Mouse (Mus musculus): Measurements from ENCODE around the gene 1810037I17Rik. TPM values are rescaled to one million over a fixed set of nuclear protein-coding genes. Genes with fewer than 3 reads are reported as not detected.
"Not testable (repeated sequence)": the region's sequence is repeated elsewhere in the genome, so short reads cannot be mapped to it uniquely, and the experiment has no call there.

1810037I17Rik gene
- polyA plus RNA-seq, 1 experiment from 2014 or later, result 409 TPM

GRCm38 (mm10) chr3:122921676-122922527 is 2.1 kb upstream of the 1810037I17Rik start:
- no peak overlapping the region for H3K4me3 ChIP-seq (ENCODE audit: low read depth, low read length)
- no peak overlapping the region for H3K4me2 ChIP-seq (replicated peaks; ENCODE audit: low read depth)
- no peak for ATAC-seq (ENCODE audit: low FRiP score, low TSS enrichment)
- H3K27ac ChIP-seq (replicated peaks), result peak overlapping the region; percentile 86
- H3K4me1 ChIP-seq (replicated peaks; ENCODE audit: control insufficient read depth, insufficient read depth), result no peaks in the 10 kb centered on the region
- no peak for TF ChIP-seq CTCF (IDR thresholded peaks at IDR 0.05; ENCODE audit: low read depth)
- TF ChIP-seq EP300 (optimal IDR thresholded peaks at IDR 0.05), result no peak
- H3K27me3 ChIP-seq (ENCODE audit: control insufficient read depth, insufficient read depth, low read length), result no peaks in the 10 kb centered on the region
- no peaks in the 10 kb centered on the region for H3K9me3 ChIP-seq (ENCODE audit: control insufficient read depth, low read length)
- no peak for DNase-seq (ENCODE audit: low spot score)
- WGBS, result 57% methylated on average over 8 of the region's 8 CpGs
- no peak overlapping the region for H3K9ac ChIP-seq (ENCODE audit: low read length)
- H3K36me3 ChIP-seq (ENCODE audit: control insufficient read depth, insufficient read depth, low read length), result peaks cover 4% of the 10 kb centered on the region; the same call in 1 of the 2 replicates

DNA sequence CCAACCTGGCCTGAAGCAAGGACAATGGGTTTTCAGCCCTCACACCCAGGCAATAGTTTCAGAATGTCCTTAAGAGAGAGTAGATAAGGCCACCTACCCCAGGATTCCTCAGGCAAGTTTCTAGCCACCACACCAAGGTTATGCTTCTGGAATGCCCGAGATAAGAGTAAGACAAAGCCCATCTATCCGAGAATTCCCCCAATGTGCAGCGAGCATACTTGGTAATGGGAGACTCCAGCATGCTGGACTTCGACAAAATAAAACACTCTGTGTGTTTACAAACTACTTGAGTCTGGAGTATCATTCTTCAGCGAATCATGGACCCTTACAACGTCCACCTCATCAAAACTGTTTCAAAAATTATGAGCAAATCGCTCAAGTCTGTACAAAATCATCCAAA is 856 bp upstream of the 1810037I17Rik start:
- H3K27me3 ChIP-seq (ENCODE audit: control insufficient read depth, insufficient read depth, low read length), result no peaks in the 10 kb centered on the region
- no peaks in the 10 kb centered on the region for H3K9me3 ChIP-seq (ENCODE audit: control insufficient read depth, low read length)
- TF ChIP-seq EP300 (optimal IDR thresholded peaks at IDR 0.05), result no peak
- no peak for TF ChIP-seq CTCF (IDR thresholded peaks at IDR 0.05; ENCODE audit: low read depth)
- H3K9ac ChIP-seq (ENCODE audit: low read length), result no peak overlapping the region
- peaks cover 4% of the 10 kb centered on the region; the same call in 1 of the 2 replicates for H3K36me3 ChIP-seq (ENCODE audit: control insufficient read depth, insufficient read depth, low read length)
- peak overlapping the region; percentile 92 for H3K27ac ChIP-seq (replicated peaks)
- H3K4me2 ChIP-seq (replicated peaks; ENCODE audit: low read depth), result peak overlapping the region; percentile 62
- ATAC-seq (ENCODE audit: low FRiP score, low TSS enrichment), result no peak
- H3K4me1 ChIP-seq (replicated peaks; ENCODE audit: control insufficient read depth, insufficient read depth), result no peaks in the 10 kb centered on the region
- H3K4me3 ChIP-seq (ENCODE audit: low read depth, low read length), result 0 out of 2 replicates have a peak overlapping the region, but pooled peaks have one; percentile 60
- WGBS, result 45% methylated on average over 7 of the region's 7 CpGs
- no peak for DNase-seq (ENCODE audit: low spot score)

- WGBS, result 82% methylated on average over 6 of the region's 6 CpGs
- no peak overlapping the region for H3K9ac ChIP-seq (ENCODE audit: low read length)
Observed at GRCm38 (mm10) chr3:122929723-122930122, 5.7 kb downstream of the 1810037I17Rik start.

GRCm38 (mm10) chr3:122932466-122932865 is 8.5 kb downstream of the 1810037I17Rik start:
- Histone ChIP-seq H3K4me3 (ENCODE audit: low read depth, low read length) (no peak overlapping the region), H3K9ac (ENCODE audit: low read length) (no peak overlapping the region), H3K36me3 (ENCODE audit: control insufficient read depth, insufficient read depth, low read length) (peaks cover 5% of the 10 kb centered on the region; the same call in 1 of the 2 replicates), H3K27ac (replicated peaks) (no peak overlapping the region), H3K9me3 (ENCODE audit: control insufficient read depth, low read length) (no peaks in the 10 kb centered on the region), H3K4me1 (replicated peaks; ENCODE audit: control insufficient read depth, insufficient read depth) (no peaks in the 10 kb centered on the region), H3K27me3 (ENCODE audit: control insufficient read depth, insufficient read depth, low read length) (no peaks in the 10 kb centered on the region), H3K4me2 (replicated peaks; ENCODE audit: low read depth) (no peak overlapping the region)
- 92% methylated on average over 1 of the region's 1 CpGs for WGBS
- ATAC-seq (ENCODE audit: low FRiP score, low TSS enrichment) (no peak), DNase-seq (ENCODE audit: low spot score) (no peak)
- TF ChIP-seq EP300 (optimal IDR thresholded peaks at IDR 0.05) (no peak), CTCF (IDR thresholded peaks at IDR 0.05; ENCODE audit: low read depth) (no peak)

More at GRCm38 (mm10) chr3:122929723-122930122, 5.7 kb downstream of the 1810037I17Rik start:
- Histone ChIP-seq H3K27me3 (ENCODE audit: control insufficient read depth, insufficient read depth, low read length) (no peaks in the 10 kb centered on the region), H3K4me3 (ENCODE audit: low read depth, low read length) (no peak overlapping the region), H3K4me2 (replicated peaks; ENCODE audit: low read depth) (no peak overlapping the region), H3K36me3 (ENCODE audit: control insufficient read depth, insufficient read depth, low read length) (peaks cover 6% of the 10 kb centered on the region; the same call in 1 of the 2 replicates), H3K4me1 (replicated peaks; ENCODE audit: control insufficient read depth, insufficient read depth) (no peaks in the 10 kb centered on the region), H3K9me3 (ENCODE audit: control insufficient read depth, low read length) (no peaks in the 10 kb centered on the region), H3K27ac (replicated peaks) (no peak overlapping the region)
- DNase-seq (ENCODE audit: low spot score) (no peak), ATAC-seq (ENCODE audit: low FRiP score, low TSS enrichment) (no peak)
- no peak for TF ChIP-seq CTCF (IDR thresholded peaks at IDR 0.05; ENCODE audit: low read depth)
- TF ChIP-seq EP300 (optimal IDR thresholded peaks at IDR 0.05), result no peak

- 67% methylated on average over 13 of the region's 13 CpGs for WGBS
- H3K36me3 ChIP-seq (ENCODE audit: control insufficient read depth, insufficient read depth, low read length); H3K4me2 ChIP-seq (replicated peaks; ENCODE audit: low read depth); H3K9ac ChIP-seq (ENCODE audit: low read length); DNase-seq (ENCODE audit: low spot score); H3K9me3 ChIP-seq (ENCODE audit: control insufficient read depth, low read length); H3K4me1 ChIP-seq (replicated peaks; ENCODE audit: control insufficient read depth, insufficient read depth); ATAC-seq (ENCODE audit: low FRiP score, low TSS enrichment); H3K4me3 ChIP-seq (ENCODE audit: low read depth, low read length); H3K27ac ChIP-seq (replicated peaks); H3K27me3 ChIP-seq (ENCODE audit: control insufficient read depth, insufficient read depth, low read length): not testable (repeated sequence)
Observed at GRCm38 (mm10) chr3:122937176-122937575, 13.2 kb downstream of the 1810037I17Rik start.

DNA sequence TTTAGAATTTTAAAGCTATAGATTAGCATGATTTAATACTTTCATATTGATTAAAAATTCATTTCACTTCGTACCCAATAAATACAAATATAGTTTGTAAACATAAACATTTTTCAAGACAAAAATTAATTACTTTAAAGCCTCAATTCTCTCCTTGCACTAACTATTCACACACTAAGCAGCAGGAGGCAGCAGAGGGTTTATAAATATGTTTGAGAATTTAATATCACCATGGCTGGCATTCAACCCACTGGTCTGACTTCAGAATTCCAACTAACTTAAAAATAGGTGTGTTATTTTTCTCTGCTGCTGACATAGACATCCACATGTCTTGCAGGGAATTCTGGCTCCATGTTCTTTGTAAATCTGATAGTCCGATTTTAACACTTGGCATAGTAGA is 15.2 kb downstream of the 1810037I17Rik start:
- no peak overlapping the region for H3K27ac ChIP-seq (replicated peaks)
- H3K4me3 ChIP-seq (ENCODE audit: low read depth, low read length), result no peak overlapping the region
- TF ChIP-seq EP300 (optimal IDR thresholded peaks at IDR 0.05) (no peak), CTCF (IDR thresholded peaks at IDR 0.05; ENCODE audit: low read depth) (peak; percentile 75)
- no peak overlapping the region for H3K4me2 ChIP-seq (replicated peaks; ENCODE audit: low read depth)
- H3K4me1 ChIP-seq (replicated peaks; ENCODE audit: control insufficient read depth, insufficient read depth), result no peaks in the 10 kb centered on the region
- H3K9me3 ChIP-seq (ENCODE audit: control insufficient read depth, low read length), result no peaks in the 10 kb centered on the region
- DNase-seq (ENCODE audit: low spot score), result peak; percentile 43
- no peak for ATAC-seq (ENCODE audit: low FRiP score, low TSS enrichment)
- no peaks in the 10 kb centered on the region for H3K27me3 ChIP-seq (ENCODE audit: control insufficient read depth, insufficient read depth, low read length)
- H3K9ac ChIP-seq (ENCODE audit: low read length), result no peak overlapping the region
- 77% methylated on average over 2 of the region's 2 CpGs for WGBS
- H3K36me3 ChIP-seq (ENCODE audit: control insufficient read depth, insufficient read depth, low read length), result peaks cover 3% of the 10 kb centered on the region; the same call in 1 of the 2 replicates
